In genomic region chr14:100600886-100601451, GRCm38 (mm10) we compare ENCODE assay signal across 21 mouse cellular contexts.
DNase-seq lines count a peak whose midpoint lies in the region; ATAC-seq lines count a peak whose summit lies in the region.
"Had no signal": no experiment of that assay in that cellular context is flagged by ENCODE, and none has a peak within 500 bp of the region (broad histone marks: within the 10 kb centered on the region; RNA-seq: fewer than 3 reads in every experiment).

No protein-coding gene starts in this region.

- H3K4me2 ChIP-seq in heart, embryonic 15.5 days, result no peak overlapping the region
- no peak overlapping the region for H3K4me2 ChIP-seq in hindbrain, embryonic 16.5 days (ENCODE audit: low read length)
- H3K4me2 ChIP-seq in neural tube, embryonic 15.5 days, result no peak overlapping the region
- H3K4me2 ChIP-seq: embryonic facial prominence, embryonic 12.5 days; forebrain, embryonic 13.5 days; liver, embryonic 13.5 days; stomach, embryonic 15.5 days had no signal

- H3K9ac ChIP-seq in heart, embryonic 15.5 days, result no peak overlapping the region
- H3K9ac ChIP-seq in hindbrain, embryonic 16.5 days (ENCODE audit: low read depth, low read length), result no peak overlapping the region
- H3K9ac ChIP-seq in neural tube, embryonic 15.5 days (replicated peaks), result no peak overlapping the region
- H3K9ac ChIP-seq: embryonic facial prominence, embryonic 12.5 days; forebrain, embryonic 13.5 days; liver, embryonic 13.5 days; stomach, embryonic 15.5 days had no signal

- no peaks in the 10 kb centered on the region for H3K36me3 ChIP-seq in heart, embryonic 15.5 days
- H3K36me3 ChIP-seq in hindbrain, embryonic 16.5 days (ENCODE audit: control insufficient read depth, insufficient read depth, low read length), result no peaks in the 10 kb centered on the region
- no peaks in the 10 kb centered on the region for H3K36me3 ChIP-seq in neural tube, embryonic 15.5 days
- H3K36me3 ChIP-seq: embryonic facial prominence, embryonic 12.5 days; limb, embryonic 10.5 days; liver, embryonic 13.5 days; stomach, embryonic 15.5 days had no signal

- no peak for DNase-seq in heart, postnatal 25 days (ENCODE audit: low spot score)
- peak; percentile 68 for DNase-seq in retina, postnatal 1 day
- no peak for DNase-seq in retina, embryonic 14.5 days (ENCODE audit: low spot score)
- DNase-seq in yolk sac, embryonic 10.5 days (ENCODE audit: low spot score), result no peak
- DNase-seq: cerebellum, adult 9-11 months; gastrocnemius, adult 2 months; liver, embryonic 13.5 days; lung, postnatal 14 days; thymus, postnatal 36 days had no signal

- intact Hi-C loops in heart, postnatal 25 days (cut with DNase I), result loop anchor here (10.0 kb wide), 1 partner anchor 154 kb away; no protein-coding TSS in a partner anchor

- peak; percentile 31; the same call in 1 of the 2 replicates for ATAC-seq in heart, embryonic 15.5 days (replicated peaks; ENCODE audit: insufficient number of reproducible peaks, insufficient read depth, low FRiP score, low read depth)
- 0 out of 2 replicates have a peak, but pooled peaks have one; percentile 50 for ATAC-seq in hindbrain, embryonic 16.5 days
- ATAC-seq in neural tube, embryonic 15.5 days (ENCODE audit: low FRiP score), result peak; percentile 24; the same call in 1 of the 2 replicates
- ATAC-seq in monocyte, adult 5-6 weeks (replicated peaks; ENCODE audit: insufficient number of reproducible peaks, low FRiP score, low TSS enrichment, poor library complexity, severe bottlenecking), result no peak
- ATAC-seq: CD4-positive, CD25-positive, alpha-beta regulatory T cell, adult 4 months; forebrain, embryonic 13.5 days; intestine, embryonic 16.5 days had no signal

- WGBS in heart, embryonic 15.5 days, result 25% methylated on average over 7 of the region's 7 CpGs
- 44% methylated on average over 7 of the region's 7 CpGs for WGBS in hindbrain, embryonic 16.5 days
- WGBS in neural tube, embryonic 15.5 days, result 31% methylated on average over 7 of the region's 7 CpGs

- H3K4me1 ChIP-seq in heart, embryonic 15.5 days (replicated peaks), result peaks cover 7% of the 10 kb centered on the region
- no peaks in the 10 kb centered on the region for H3K4me1 ChIP-seq in hindbrain, embryonic 16.5 days (ENCODE audit: control insufficient read depth, insufficient read depth, low read depth, low read length)
- no peaks in the 10 kb centered on the region for H3K4me1 ChIP-seq in neural tube, embryonic 15.5 days
- H3K4me1 ChIP-seq: embryonic facial prominence, embryonic 12.5 days; limb, embryonic 10.5 days; liver, embryonic 13.5 days; stomach, embryonic 15.5 days had no signal

- no peak overlapping the region for H3K4me3 ChIP-seq in heart, embryonic 15.5 days
- no peak overlapping the region for H3K4me3 ChIP-seq in hindbrain, embryonic 16.5 days (ENCODE audit: low read length)
- no peak overlapping the region for H3K4me3 ChIP-seq in neural tube, embryonic 15.5 days (replicated peaks)
- H3K4me3 ChIP-seq: embryonic facial prominence, embryonic 12.5 days; forebrain, embryonic 13.5 days; gastrocnemius, adult 2 months; limb, embryonic 10.5 days; liver, embryonic 13.5 days; myocyte; stomach, embryonic 15.5 days had no signal

- H3K27ac ChIP-seq in heart, embryonic 15.5 days, result 0 out of 2 replicates have a peak overlapping the region, but pooled peaks have one; percentile 3
- no peak overlapping the region for H3K27ac ChIP-seq in hindbrain, embryonic 16.5 days (ENCODE audit: low read depth, low read length)
- no peak overlapping the region for H3K27ac ChIP-seq in neural tube, embryonic 15.5 days (replicated peaks)
- H3K27ac ChIP-seq: embryonic facial prominence, embryonic 12.5 days; forebrain, embryonic 13.5 days; gastrocnemius, adult 2 months; kidney, postnatal 0 days; limb, embryonic 10.5 days; liver, embryonic 13.5 days; stomach, embryonic 15.5 days had no signal

- no peaks in the 10 kb centered on the region for H3K27me3 ChIP-seq in heart, embryonic 15.5 days
- H3K27me3 ChIP-seq in hindbrain, embryonic 16.5 days (replicated peaks; ENCODE audit: control insufficient read depth, insufficient read depth, low read length), result no peaks in the 10 kb centered on the region
- no peaks in the 10 kb centered on the region for H3K27me3 ChIP-seq in neural tube, embryonic 15.5 days (replicated peaks)
- H3K27me3 ChIP-seq: embryonic facial prominence, embryonic 12.5 days; forebrain, embryonic 13.5 days; liver, embryonic 13.5 days; stomach, embryonic 15.5 days had no signal

- no peaks in the 10 kb centered on the region for H3K9me3 ChIP-seq in heart, embryonic 15.5 days (replicated peaks)
- H3K9me3 ChIP-seq in hindbrain, embryonic 16.5 days (ENCODE audit: control insufficient read depth, low read length), result no peaks in the 10 kb centered on the region
- no peaks in the 10 kb centered on the region for H3K9me3 ChIP-seq in neural tube, embryonic 15.5 days (replicated peaks)
- H3K9me3 ChIP-seq: embryonic facial prominence, embryonic 12.5 days; forebrain, embryonic 13.5 days; limb, embryonic 10.5 days; liver, embryonic 13.5 days; stomach, embryonic 15.5 days had no signal
